Mouse (Mus musculus) liver, embryonic 11.5 days (tissue): Measurements from ENCODE around the gene Junb. TPM values are rescaled to one million over a fixed set of nuclear protein-coding genes. Genes with fewer than 3 reads are reported as not detected.
A peak's percentile ranks its signal among the peaks of the same experiment; 100 is the strongest.

ENCODE experiments used
- ATAC-seq: fragments of 200-750 bp; cut with Nextera tagmentation; replicated peaks from 2 replicates; pipeline ENCODE4 v1.8.0; 2017; ENCODE audit warnings: moderate number of reproducible peaks, mild to moderate bottlenecking, moderate TSS enrichment, moderate library complexity; ENCODE audit not compliant: low FRiP score
- DNase-seq: peaks from one replicate; pipeline ENCODE4 v3.0.0-alpha.2; 2017; ENCODE audit warnings: low spot score
- H3K27ac ChIP-seq: fragments of 300-500 bp; sonication (generic); 2 replicates; pipeline ENCODE4 v1.5.1; 2014; ENCODE audit warnings: mild to moderate bottlenecking, low read depth, low read length, control low read depth
- H3K27me3 ChIP-seq: fragments of 300-500 bp; sonication (generic); replicated peaks from 2 replicates; pipeline ENCODE4 v1.6.1; 2014; ENCODE audit warnings: low read length, mixed read lengths; ENCODE audit not compliant: control insufficient read depth, insufficient read depth
- H3K36me3 ChIP-seq: fragments of 300-500 bp; sonication (generic); 2 replicates; pipeline ENCODE4 v1.6.1; 2014; ENCODE audit warnings: mild to moderate bottlenecking, low read length, moderate library complexity, mixed read lengths; ENCODE audit not compliant: control insufficient read depth, insufficient read depth
- H3K4me1 ChIP-seq: fragments of 300-500 bp; sonication (generic); replicated peaks from 2 replicates; pipeline ENCODE4 v1.6.1; 2014; ENCODE audit warnings: low read length, mixed read lengths; ENCODE audit not compliant: control insufficient read depth, insufficient read depth
- H3K4me2 ChIP-seq: fragments of 300-500 bp; sonication (generic); 2 replicates; pipeline ENCODE4 v1.6.1; 2014; ENCODE audit warnings: mild to moderate bottlenecking, control low read depth, moderate library complexity
- H3K4me3 ChIP-seq: fragments of 300-500 bp; sonication (generic); 2 replicates; pipeline ENCODE4 v1.5.1; 2014; ENCODE audit warnings: low read depth, low read length, control low read depth
- H3K9ac ChIP-seq: fragments of 300-500 bp; sonication (generic); 2 replicates; pipeline ENCODE4 v1.6.1; 2014; ENCODE audit warnings: low read depth, low read length, control low read depth
- H3K9me3 ChIP-seq: fragments of 300-500 bp; sonication (generic); 2 replicates; pipeline ENCODE4 v1.6.1; 2016; ENCODE audit warnings: low read length, inconsistent platforms, mixed read lengths; ENCODE audit not compliant: control insufficient read depth
- WGBS: fragments of 180-500 bp; shearing (Covaris S2); extraction: QIAGEN DNeasy Blood & Tissue Kit; methylation state at CpG from one replicate; pipeline ENCODE4 v1.1.7; 2014; 5-methylcytosine and 5-hydroxymethylcytosine counted together
- polyA plus RNA-seq: library from polyadenylated mRNA; unstranded; fragments of >200 nt; fragmentation: Nextera tagmentation; extraction: Ambion mirVana; gene quantifications from 2 replicates; pipeline ENCODE4 v1.2.1, GENCODE M21; 2014

Junb gene
- polyA plus RNA-seq: 21.1 and 23.2 TPM in 2 replicates

- Histone ChIP-seq H3K9ac (peak within 1 kb of the TSS; percentile 86), H3K36me3 (peaks cover 16% of the 10 kb centered on the region; the same call in 1 of the 2 replicates), H3K9me3 (no peaks in the 10 kb centered on the region), H3K27ac (peak within 1 kb of the TSS; percentile 96), H3K4me3 (peak within 1 kb of the TSS; percentile 78), H3K4me2 (peak within 1 kb of the TSS; percentile 99), H3K4me1 (peaks cover 62% of the 10 kb centered on the region), H3K27me3 (no peaks in the 10 kb centered on the region)
- WGBS: under 1% methylated on average over 63 of the region's 63 CpGs
- peak; percentile 57 for ATAC-seq
- DNase-seq: peak; percentile 92
These were observed at the start of gene Junb for GRCm38 (mm10) chr8:84978248-84978940. Gene Junb (minus strand): TSS chr8:84978718.

DNA sequence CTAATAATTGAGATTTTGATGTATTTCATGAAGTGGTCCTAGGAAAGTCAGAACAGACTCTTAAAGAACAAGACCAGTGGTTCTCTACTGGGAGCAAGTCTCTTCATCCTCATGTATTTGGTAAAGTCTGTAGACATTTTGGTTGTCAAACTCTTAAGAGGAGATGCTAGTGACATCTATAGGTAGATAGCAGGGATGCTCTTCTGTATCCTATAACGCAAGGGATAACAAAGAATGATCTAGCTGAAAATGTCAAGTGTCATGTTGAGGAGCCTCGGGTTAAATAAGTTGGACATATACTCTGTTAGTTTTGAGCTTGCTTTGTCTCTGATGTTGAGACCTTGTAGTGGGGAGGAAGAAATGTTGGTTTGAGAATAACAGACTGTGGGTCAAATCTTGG lies 49.4 kb upstream of the Junb start:
- Histone ChIP-seq H3K4me1 (peaks cover 35% of the 10 kb centered on the region), H3K36me3 (peaks cover 39% of the 10 kb centered on the region), H3K27me3 (no peaks in the 10 kb centered on the region)

GRCm38 (mm10) chr8:85027516-85027855 lies 49.0 kb upstream of the Junb start:
- WGBS: 1% methylated on average over 13 of the region's 13 CpGs
- peak overlapping the region; percentile 92 for H3K4me2 ChIP-seq
- peak overlapping the region; percentile 94 for H3K27ac ChIP-seq
- H3K9ac ChIP-seq: peak overlapping the region; percentile 99
- no peaks in the 10 kb centered on the region for H3K9me3 ChIP-seq
- no peak for DNase-seq
- ATAC-seq: no peak
- H3K36me3 ChIP-seq: peaks cover 39% of the 10 kb centered on the region
- peak overlapping the region; percentile 100 for H3K4me3 ChIP-seq
- peaks cover 35% of the 10 kb centered on the region for H3K4me1 ChIP-seq
- H3K27me3 ChIP-seq: no peaks in the 10 kb centered on the region

More for the DNA sequence above, 49.4 kb upstream of the Junb start:
- Histone ChIP-seq H3K9me3 (no peaks in the 10 kb centered on the region), H3K4me2 (peak overlapping the region; percentile 92), H3K4me3 (peak overlapping the region; percentile 100), H3K27ac (no peak overlapping the region), H3K9ac (peak overlapping the region; percentile 99)
- 32% methylated on average over 2 of the region's 2 CpGs for WGBS
- DNase-seq: no peak
- no peak for ATAC-seq

- Histone ChIP-seq H3K36me3 (peaks cover 37% of the 10 kb centered on the region), H3K4me3 (peak within 1 kb of the TSS; percentile 100), H3K9ac (peak within 1 kb of the TSS; percentile 99), H3K4me2 (peak within 1 kb of the TSS; percentile 92), H3K27me3 (no peaks in the 10 kb centered on the region), H3K4me1 (peaks cover 35% of the 10 kb centered on the region), H3K27ac (peak within 1 kb of the TSS; percentile 94), H3K9me3 (no peaks in the 10 kb centered on the region)
- DNase-seq (peak; percentile 93), ATAC-seq (peak; percentile 83)
- under 1% methylated on average over 72 of the region's 75 CpGs for WGBS
These were observed 48.4 kb upstream of the Junb start, which contains the start of gene Trir for GRCm38 (mm10) chr8:85026670-85027515. Gene Trir (plus strand): TSS chr8:85026823.

GRCm38 (mm10) chr8:85025098-85025932 lies 46.8 kb upstream of the Junb start, which contains the start of gene Asna1:
Gene Asna1 (minus strand): TSS chr8:85025281.
- peak within 1 kb of the TSS; percentile 100 for H3K4me3 ChIP-seq
- H3K4me1 ChIP-seq: peaks cover 35% of the 10 kb centered on the region
- WGBS: 4% methylated on average over 30 of the region's 30 CpGs
- H3K36me3 ChIP-seq: peaks cover 37% of the 10 kb centered on the region
- ATAC-seq (peak; percentile 84), DNase-seq (peak; percentile 79)
- peak within 1 kb of the TSS; percentile 94 for H3K27ac ChIP-seq
- H3K4me2 ChIP-seq: peak within 1 kb of the TSS; percentile 92
- no peaks in the 10 kb centered on the region for H3K27me3 ChIP-seq
- H3K9me3 ChIP-seq: no peaks in the 10 kb centered on the region
- H3K9ac ChIP-seq: peak within 1 kb of the TSS; percentile 84

- 95% methylated on average over 3 of the region's 3 CpGs for WGBS
- peak overlapping the region; percentile 84; the same call in 1 of the 2 replicates for H3K9ac ChIP-seq
These were observed 45.3 kb upstream of the Junb start for GRCm38 (mm10) chr8:85023846-85024245.

DNA sequence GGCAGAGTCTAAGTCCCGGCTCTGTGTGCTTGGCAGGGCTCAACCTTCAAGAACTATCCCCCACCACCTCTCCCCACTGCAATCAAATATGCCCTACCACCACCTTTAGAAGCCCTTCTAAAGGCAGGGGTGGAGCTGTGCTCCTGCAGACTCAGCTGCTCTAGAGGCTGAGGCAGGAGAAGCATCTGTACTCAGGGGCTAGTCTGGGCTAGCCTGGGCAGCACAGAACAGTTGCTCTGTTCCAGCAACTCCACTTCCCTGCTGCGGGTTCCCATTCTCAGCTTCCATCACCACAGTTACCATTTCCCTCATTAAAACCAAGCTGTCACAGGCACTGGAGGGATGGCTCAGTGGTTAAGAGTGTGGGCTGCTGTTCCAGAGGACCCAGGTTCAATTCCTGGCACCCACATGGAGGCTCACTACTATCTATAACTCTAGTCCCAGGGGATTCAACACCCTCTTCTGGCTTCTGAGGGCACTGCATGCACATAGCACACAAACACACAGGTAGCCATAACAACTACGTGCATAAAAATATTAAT lies 43.1 kb upstream of the Junb start:
- ATAC-seq (no peak), DNase-seq (no peak)
- H3K27me3 ChIP-seq: no peaks in the 10 kb centered on the region
- H3K27ac ChIP-seq: no peak overlapping the region
- no peak overlapping the region for H3K9ac ChIP-seq
- no peak overlapping the region for H3K4me2 ChIP-seq
- 96% methylated on average over 3 of the region's 3 CpGs for WGBS
- H3K9me3 ChIP-seq: no peaks in the 10 kb centered on the region
- H3K4me1 ChIP-seq: peaks cover 19% of the 10 kb centered on the region
- peaks cover 45% of the 10 kb centered on the region for H3K36me3 ChIP-seq
- H3K4me3 ChIP-seq: 0 out of 2 replicates have a peak overlapping the region, but pooled peaks have one; percentile 12

More at GRCm38 (mm10) chr8:85023846-85024245, 45.3 kb upstream of the Junb start:
- no peaks in the 10 kb centered on the region for H3K9me3 ChIP-seq
- no peak overlapping the region for H3K27ac ChIP-seq
- no peaks in the 10 kb centered on the region for H3K27me3 ChIP-seq
- H3K4me3 ChIP-seq: peak overlapping the region; percentile 100
- peaks cover 34% of the 10 kb centered on the region for H3K36me3 ChIP-seq
- ATAC-seq (no peak), DNase-seq (no peak)
- peaks cover 30% of the 10 kb centered on the region for H3K4me1 ChIP-seq
- H3K4me2 ChIP-seq: peak overlapping the region; percentile 92

DNA sequence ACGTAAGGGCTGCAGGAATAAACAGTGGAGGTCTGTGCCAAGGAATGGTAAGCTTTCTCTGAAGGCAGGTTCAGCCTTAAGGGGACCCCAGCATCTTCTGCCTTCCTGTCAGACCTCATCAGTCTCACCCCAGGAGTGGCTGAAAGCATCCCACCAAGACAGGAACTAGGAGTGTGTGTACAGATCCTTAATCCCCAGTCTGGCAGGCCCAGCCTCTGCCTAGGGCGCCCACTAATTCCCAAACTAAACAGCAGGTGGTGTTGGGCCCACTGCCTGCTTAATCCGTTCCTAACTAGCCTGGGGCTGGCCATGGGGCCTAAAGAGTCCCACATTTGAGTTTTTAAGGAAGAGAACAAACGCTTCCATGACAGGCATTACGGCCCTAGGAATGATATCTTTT lies 38.7 kb upstream of the Junb start:
- Histone ChIP-seq H3K27ac (no peak overlapping the region), H3K4me1 (0 out of 2 replicates have a peak, but pooled peaks cover 4% of the 10 kb centered on the region), H3K9me3 (no peaks in the 10 kb centered on the region), H3K4me2 (no peak overlapping the region), H3K4me3 (no peak overlapping the region), H3K9ac (no peak overlapping the region), H3K27me3 (peaks cover 20% of the 10 kb centered on the region), H3K36me3 (peaks cover 35% of the 10 kb centered on the region)
- WGBS: 58% methylated on average over 5 of the region's 5 CpGs
- ATAC-seq (no peak), DNase-seq (no peak)
